ENCODE assay signal across 8 mouse cellular contexts in the genomic region with DNA sequence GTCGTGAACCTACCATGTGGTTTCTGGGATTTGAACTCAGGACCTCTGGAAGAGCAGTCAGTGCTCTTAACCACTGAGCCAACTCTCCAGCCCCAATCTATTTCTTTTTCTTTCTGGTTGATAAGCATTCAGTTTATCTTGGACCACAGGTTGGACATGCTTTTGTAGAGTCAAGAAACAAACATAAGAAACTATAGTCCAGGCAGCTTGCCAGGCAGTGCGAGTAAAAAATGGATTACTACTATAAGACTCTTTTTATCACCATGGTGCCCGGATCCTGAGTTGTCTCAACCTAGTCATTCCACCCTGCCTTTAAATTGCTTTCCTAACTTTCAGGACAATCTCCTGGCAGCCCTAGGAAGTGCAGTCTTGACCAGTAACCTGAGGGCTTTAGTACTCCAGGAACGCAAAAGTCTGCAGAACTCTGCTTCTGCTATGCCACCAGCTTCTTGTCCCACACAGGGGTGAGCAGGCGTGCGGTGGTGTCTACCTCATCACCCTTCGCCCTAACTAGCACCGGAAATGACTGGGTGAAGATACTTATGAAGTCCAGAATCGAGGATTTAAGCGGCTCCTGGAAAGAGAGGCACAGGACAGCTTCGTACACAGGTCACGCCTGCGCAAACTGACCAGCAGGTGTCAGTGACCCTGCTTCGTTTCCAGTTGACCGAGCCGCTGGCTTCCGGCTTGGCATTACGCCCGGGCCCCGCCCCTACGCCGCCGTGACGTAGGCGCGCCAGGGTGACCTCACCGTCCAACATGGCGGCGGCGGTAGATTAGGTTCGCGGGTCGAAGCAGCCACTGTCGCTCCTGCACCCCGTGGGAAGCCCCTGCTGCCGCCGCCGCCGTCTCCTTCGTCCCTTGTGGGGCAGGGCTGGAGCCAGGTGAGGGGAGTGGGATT. TPM values are rescaled to one million over a fixed set of nuclear protein-coding genes. Genes with fewer than 3 reads are reported as not detected.
DNase-seq lines count a peak whose midpoint lies in the region; ATAC-seq lines count a peak whose summit lies in the region.

A gene (plus strand): TSS at position 739 of the 901 bp plus-strand sequence.

- intact Hi-C loops in gastrocnemius, postnatal 14 days (cut with DNase I; ENCODE audit: low total_unique reads) = no loop called here
- intact Hi-C loops in left cerebral cortex, postnatal 10 days (cut with DNase I) = no loop called here

- DNase-seq in embryo, embryonic 10 days (ENCODE audit: low spot score) = peak; percentile 98
- peak; percentile 96 for DNase-seq in gastrocnemius, postnatal 14 days
- peak; percentile 88 to 96 for DNase-seq in left cerebral cortex, postnatal 10 days (ENCODE audit: extremely low spot score in 1 of 2, low spot score in 2 of 2)
- peak; percentile 92 for DNase-seq in right cerebral cortex, postnatal 25 days
- peak; percentile 96 to 98 for DNase-seq in urinary bladder, postnatal 4 days (ENCODE audit: low spot score in 2 of 2)

- peak; percentile 89 for ATAC-seq in activated CD4-positive, CD25-positive, alpha-beta regulatory T cell, adult 4 months
- peak; percentile 90 for ATAC-seq in inflammation-experienced regulatory T-cells, adult 6 months
- peak; percentile 63 for ATAC-seq in megakaryocyte-erythroid progenitor cell, adult 5-6 weeks (replicated peaks; ENCODE audit: low FRiP score, low TSS enrichment, poor library complexity, severe bottlenecking)

RNA-seq across cellular contexts. Expression of the gene that starts here (rescaled TPM):
- polyA plus RNA-seq in activated CD4-positive, CD25-positive, alpha-beta regulatory T cell, adult 4 months (2017; shearing (Covaris generic)) = 1 to 10 TPM; 8.0 to 8.8 TPM
- 10 to 100 TPM; 44.3 to 49.2 TPM for total RNA-seq in gastrocnemius, postnatal 14 days (2021)
- 10 to 100 TPM in 1 of 3 experiments, 1 to 10 TPM in 2; 7.0 to 12.5 (median 8.6) TPM for polyA plus RNA-seq in inflammation-experienced regulatory T-cells, adult 6 months (2017; shearing (Covaris generic))
- 10 to 100 TPM; 35.1 to 36.4 TPM for total RNA-seq in left cerebral cortex, postnatal 10 days (2021)
- 41.4 and 52.2 TPM in 2 replicates for total RNA-seq in megakaryocyte-erythroid progenitor cell, adult 5-6 weeks (2014; fragmentation: Nextera tagmentation)
- 28.8 and 42.0 TPM in 2 replicates for total RNA-seq in megakaryocyte-erythroid progenitor cell, adult 5-6 weeks (2017)

Comparison
In these comparisons a context has a peak if more than half of its experiments do, and no peak if none do; other contexts are left out.
1. Peak in every context shown above with its lines: DNase-seq and ATAC-seq.